Mouse (Mus musculus): Measurements from ENCODE around the gene Alkbh5. TPM values are rescaled to one million over a fixed set of nuclear protein-coding genes. Genes with fewer than 3 reads are reported as not detected.

Alkbh5 gene
- 33.1 and 37.7 TPM in 2 replicates for polyA plus RNA-seq (2015; fragmentation: Nextera tagmentation; extraction: Ambion mirVana)

DNA sequence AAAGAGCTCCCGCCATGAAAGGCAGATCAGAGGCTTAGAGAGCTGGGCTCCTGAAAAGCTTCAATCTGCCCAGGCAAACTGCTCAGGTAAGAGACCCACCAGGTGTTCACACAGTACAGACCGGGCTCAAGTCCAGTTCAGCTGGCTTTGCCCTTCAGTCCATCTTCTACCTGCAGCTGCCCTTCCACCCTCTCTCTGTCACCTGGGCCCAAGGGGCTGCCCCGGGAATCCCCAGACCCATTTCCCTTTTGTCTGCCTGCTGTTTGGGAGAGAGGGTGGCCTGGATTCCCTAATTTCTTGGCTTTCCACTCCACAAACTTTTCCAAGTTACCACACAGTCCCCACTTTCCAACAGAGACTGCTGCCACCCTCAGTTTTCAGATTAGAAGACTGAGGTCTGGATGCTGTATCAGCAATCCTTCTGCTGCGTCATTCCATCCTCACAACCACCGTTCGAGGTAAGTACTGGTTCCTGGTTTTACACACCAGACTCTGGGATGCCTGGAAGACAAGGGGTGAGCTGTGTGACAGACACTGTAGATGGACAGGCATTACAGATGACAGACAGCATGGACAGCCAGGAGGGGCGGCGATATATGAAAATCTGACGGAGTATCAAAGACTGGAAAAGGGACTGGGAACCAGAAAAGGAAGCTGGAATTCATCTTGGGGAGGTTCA lies at the start of gene Alkbh5:
TSS of gene Alkbh5 (plus strand) at position 202 of the 679 bp plus-strand sequence.
- Histone ChIP-seq H3K27me3 (no peaks in the 10 kb centered on the region), H3K4me1 (peaks cover 26% of the 10 kb centered on the region), H3K4me2 (peak within 1 kb of the TSS; percentile 89), H3K9ac (peak within 1 kb of the TSS; percentile 70), H3K36me3 (0 out of 2 replicates have a peak, but pooled peaks cover 4% of the 10 kb centered on the region), H3K27ac (peak within 1 kb of the TSS; percentile 100), H3K9me3 (no peaks in the 10 kb centered on the region), H3K4me3 (peak within 1 kb of the TSS; percentile 76)
- ATAC-seq (ENCODE audit: insufficient number of reproducible peaks, low FRiP score, low TSS enrichment, low read depth), result no peak
- WGBS, result 19% methylated on average over 9 of the region's 9 CpGs

DNA sequence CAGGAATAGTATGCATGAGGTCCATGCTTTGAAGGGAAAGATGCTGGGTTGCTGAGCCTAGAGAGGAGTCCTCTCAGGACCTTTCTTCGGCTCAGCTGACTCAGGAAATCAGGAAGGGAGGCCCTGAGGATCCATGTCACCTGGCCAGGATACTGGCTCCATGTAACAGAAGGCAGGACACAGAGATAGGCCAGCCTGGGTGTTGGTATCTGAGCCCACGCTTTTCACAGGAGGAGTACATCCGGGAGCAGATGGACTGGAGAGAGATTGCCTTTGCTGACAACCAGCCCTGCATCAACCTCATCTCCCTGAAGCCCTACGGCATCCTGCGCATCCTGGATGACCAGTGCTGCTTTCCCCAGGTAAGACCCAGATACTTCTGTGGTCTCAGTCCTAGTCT lies 43.5 kb upstream of the Alkbh5 start:
- Histone ChIP-seq H3K4me3 (no peak overlapping the region), H3K27ac (no peak overlapping the region), H3K9ac (no peak overlapping the region), H3K36me3 (no peaks in the 10 kb centered on the region), H3K27me3 (no peaks in the 10 kb centered on the region), H3K4me1 (no peaks in the 10 kb centered on the region), H3K4me2 (no peak overlapping the region), H3K9me3 (no peaks in the 10 kb centered on the region)
- WGBS, result 84% methylated on average over 5 of the region's 5 CpGs
- ATAC-seq (ENCODE audit: insufficient number of reproducible peaks, low FRiP score, low TSS enrichment, low read depth), result no peak

- no peak for ATAC-seq (ENCODE audit: insufficient number of reproducible peaks, low FRiP score, low TSS enrichment, low read depth)
- Histone ChIP-seq H3K27me3 (no peaks in the 10 kb centered on the region), H3K27ac (no peak overlapping the region), H3K9me3 (no peaks in the 10 kb centered on the region), H3K4me1 (no peaks in the 10 kb centered on the region), H3K4me3 (no peak overlapping the region), H3K4me2 (no peak overlapping the region), H3K9ac (no peak overlapping the region), H3K36me3 (no peaks in the 10 kb centered on the region)
- 52% methylated on average over 2 of the region's 2 CpGs for WGBS
Observed at GRCm38 (mm10) chr11:60495692-60496091, 40.5 kb upstream of the Alkbh5 start.

DNA sequence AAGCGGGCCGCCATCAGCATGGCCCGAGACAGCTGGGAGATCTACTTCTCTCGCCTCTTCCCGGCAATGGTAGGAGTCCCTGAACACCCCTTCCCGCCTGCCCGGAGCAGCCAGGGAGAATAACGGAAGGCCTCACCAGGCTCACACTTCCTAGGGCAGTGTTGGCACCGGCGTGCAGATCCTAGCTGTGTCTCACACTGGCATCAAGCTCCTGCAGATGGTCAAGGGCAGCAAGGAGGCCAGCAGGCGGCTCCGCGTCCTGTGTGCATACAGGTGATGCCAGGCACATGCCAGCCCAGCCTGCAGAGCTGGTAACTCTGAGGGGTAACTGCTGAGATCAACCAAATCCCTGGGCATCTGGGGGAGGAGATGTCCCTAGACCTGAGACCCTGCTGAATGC lies 28.9 kb upstream of the Alkbh5 start:
- Histone ChIP-seq H3K27me3 (peaks cover 15% of the 10 kb centered on the region), H3K27ac (no peak overlapping the region), H3K4me2 (no peak overlapping the region), H3K36me3 (no peaks in the 10 kb centered on the region), H3K9me3 (no peaks in the 10 kb centered on the region), H3K9ac (no peak overlapping the region), H3K4me3 (no peak overlapping the region), H3K4me1 (peaks cover 13% of the 10 kb centered on the region)
- WGBS, result 81% methylated on average over 13 of the region's 13 CpGs
- ATAC-seq (ENCODE audit: insufficient number of reproducible peaks, low FRiP score, low TSS enrichment, low read depth), result no peak

DNA sequence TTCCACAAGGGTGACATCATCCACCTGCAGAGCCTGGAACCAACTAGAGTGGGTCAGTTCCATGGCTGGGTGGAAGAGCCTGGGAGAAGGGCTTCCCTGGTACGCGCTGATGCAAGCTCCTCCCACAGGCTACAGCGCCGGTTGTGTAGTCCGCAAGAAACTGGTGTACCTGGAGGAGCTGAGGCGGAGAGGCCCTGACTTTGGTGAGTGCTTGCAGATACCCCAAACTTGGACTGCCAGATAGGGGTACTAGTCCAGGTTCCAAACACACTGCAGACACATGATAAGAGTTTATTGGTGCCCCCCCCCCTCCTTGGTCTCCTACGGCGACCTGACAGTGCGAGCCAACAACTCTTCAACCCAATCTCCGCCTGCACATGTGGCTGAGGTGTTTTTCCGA lies 27.2 kb upstream of the Alkbh5 start:
- 0 out of 2 replicates have a peak, but pooled peaks have one; percentile 42 for ATAC-seq (ENCODE audit: insufficient number of reproducible peaks, low FRiP score, low TSS enrichment, low read depth)
- Histone ChIP-seq H3K36me3 (no peaks in the 10 kb centered on the region), H3K9me3 (no peaks in the 10 kb centered on the region), H3K4me3 (peak overlapping the region; percentile 42), H3K4me1 (peaks cover 13% of the 10 kb centered on the region), H3K27ac (no peak overlapping the region), H3K27me3 (peaks cover 15% of the 10 kb centered on the region), H3K9ac (no peak overlapping the region), H3K4me2 (peak overlapping the region; percentile 69)
- WGBS, result 3% methylated on average over 11 of the region's 11 CpGs

- Histone ChIP-seq H3K4me2 (peak overlapping the region; percentile 69), H3K9me3 (no peaks in the 10 kb centered on the region), H3K9ac (peak overlapping the region; percentile 37; the same call in 1 of the 2 replicates), H3K27ac (no peak overlapping the region), H3K4me1 (peaks cover 13% of the 10 kb centered on the region), H3K36me3 (no peaks in the 10 kb centered on the region), H3K27me3 (peaks cover 15% of the 10 kb centered on the region), H3K4me3 (peak overlapping the region; percentile 42)
- WGBS, result under 1% methylated on average over 25 of the region's 25 CpGs
- ATAC-seq (ENCODE audit: insufficient number of reproducible peaks, low FRiP score, low TSS enrichment, low read depth), result 0 out of 2 replicates have a peak, but pooled peaks have one; percentile 3
Observed at GRCm38 (mm10) chr11:60509500-60509899, 26.7 kb upstream of the Alkbh5 start.

- ATAC-seq (ENCODE audit: insufficient number of reproducible peaks, low FRiP score, low TSS enrichment, low read depth), result no peak
- Histone ChIP-seq H3K27me3 (peaks cover 15% of the 10 kb centered on the region), H3K4me3 (no peak overlapping the region), H3K36me3 (no peaks in the 10 kb centered on the region), H3K27ac (no peak overlapping the region), H3K4me2 (no peak overlapping the region), H3K4me1 (peaks cover 13% of the 10 kb centered on the region), H3K9me3 (no peaks in the 10 kb centered on the region), H3K9ac (no peak overlapping the region)
- 76% methylated on average over 1 of the region's 1 CpGs for WGBS
Observed at GRCm38 (mm10) chr11:60511893-60512292, 24.3 kb upstream of the Alkbh5 start.

DNA sequence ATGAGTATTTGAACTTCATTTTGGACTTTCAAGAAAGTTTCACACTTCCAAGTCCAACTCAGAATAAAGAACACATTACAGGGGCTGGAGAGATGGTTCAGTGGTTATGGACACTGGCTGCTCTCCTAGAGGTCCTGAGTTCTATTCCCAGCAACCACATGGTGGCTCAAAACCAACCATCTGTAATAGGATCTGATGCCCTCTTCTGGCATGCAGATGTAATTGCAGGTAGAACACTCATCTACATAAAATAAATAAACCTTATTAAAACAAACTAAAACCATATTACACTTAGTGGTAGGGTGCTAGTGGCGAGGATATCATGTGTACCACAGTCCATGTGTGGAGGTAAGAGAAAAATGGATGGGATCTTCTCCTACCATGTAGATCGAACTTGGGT lies 23.7 kb upstream of the Alkbh5 start:
- Histone ChIP-seq H3K27me3 (peaks cover 12% of the 10 kb centered on the region), H3K36me3 (no peaks in the 10 kb centered on the region), H3K27ac (no peak overlapping the region), H3K4me1 (peaks cover 13% of the 10 kb centered on the region), H3K9ac (no peak overlapping the region), H3K4me2 (no peak overlapping the region), H3K4me3 (no peak overlapping the region), H3K9me3 (no peaks in the 10 kb centered on the region)
- 74% methylated on average over 2 of the region's 2 CpGs for WGBS
- no peak for ATAC-seq (ENCODE audit: insufficient number of reproducible peaks, low FRiP score, low TSS enrichment, low read depth)

GRCm38 (mm10) chr11:60514941-60515340 lies 21.2 kb upstream of the Alkbh5 start:
- ATAC-seq (ENCODE audit: insufficient number of reproducible peaks, low FRiP score, low TSS enrichment, low read depth), result no peak
- Histone ChIP-seq H3K4me1 (no peaks in the 10 kb centered on the region), H3K4me3 (no peak overlapping the region), H3K36me3 (no peaks in the 10 kb centered on the region), H3K27me3 (peaks cover 6% of the 10 kb centered on the region; the same call in 1 of the 2 replicates), H3K27ac (no peak overlapping the region), H3K9me3 (no peaks in the 10 kb centered on the region), H3K9ac (no peak overlapping the region), H3K4me2 (no peak overlapping the region)
- 48% methylated on average over 2 of the region's 2 CpGs for WGBS

- H3K36me3 ChIP-seq, result no peaks in the 10 kb centered on the region
Observed at GRCm38 (mm10) chr11:60518305-60518704, 17.9 kb upstream of the Alkbh5 start.

DNA sequence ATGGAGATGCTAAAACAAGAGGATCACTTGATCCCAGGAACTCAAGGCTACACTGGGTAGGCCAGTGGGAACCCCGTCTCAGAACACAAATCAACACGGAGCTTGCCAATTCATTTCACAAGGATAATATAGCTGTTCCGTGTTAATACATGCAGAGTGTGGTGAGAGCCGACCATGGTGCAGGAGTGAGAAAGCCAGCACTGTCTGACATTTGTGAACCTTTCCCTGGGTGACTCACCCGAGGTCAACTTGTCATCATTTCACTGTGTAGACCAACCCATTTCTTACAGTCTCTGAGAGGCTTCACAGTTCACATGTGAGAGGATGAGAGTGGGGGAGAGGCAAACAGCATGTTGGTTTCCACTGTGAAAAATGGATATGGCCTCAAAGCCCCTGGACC lies 14.2 kb upstream of the Alkbh5 start:
- H3K9me3 ChIP-seq, result no peaks in the 10 kb centered on the region
- no peak overlapping the region for H3K27ac ChIP-seq
- H3K36me3 ChIP-seq, result no peaks in the 10 kb centered on the region
- H3K4me1 ChIP-seq, result no peaks in the 10 kb centered on the region
- no peak overlapping the region for H3K4me3 ChIP-seq
- no peak for ATAC-seq (ENCODE audit: insufficient number of reproducible peaks, low FRiP score, low TSS enrichment, low read depth)
- no peak overlapping the region for H3K4me2 ChIP-seq
- no peak overlapping the region for H3K9ac ChIP-seq
- no peaks in the 10 kb centered on the region for H3K27me3 ChIP-seq
- WGBS, result 78% methylated on average over 5 of the region's 5 CpGs

More at GRCm38 (mm10) chr11:60518305-60518704, 17.9 kb upstream of the Alkbh5 start:
- Histone ChIP-seq H3K27ac (no peak overlapping the region), H3K9me3 (no peaks in the 10 kb centered on the region), H3K4me1 (no peaks in the 10 kb centered on the region), H3K4me3 (no peak overlapping the region), H3K9ac (no peak overlapping the region), H3K27me3 (no peaks in the 10 kb centered on the region), H3K4me2 (no peak overlapping the region)
- WGBS, result 76% methylated on average over 4 of the region's 4 CpGs
- no peak for ATAC-seq (ENCODE audit: insufficient number of reproducible peaks, low FRiP score, low TSS enrichment, low read depth)

- Histone ChIP-seq H3K9ac (no peak overlapping the region), H3K27ac (no peak overlapping the region)
Observed at GRCm38 (mm10) chr11:60522661-60523365, 13.4 kb upstream of the Alkbh5 start.

More at GRCm38 (mm10) chr11:60522661-60523365, 13.4 kb upstream of the Alkbh5 start:
- no peak for ATAC-seq (ENCODE audit: insufficient number of reproducible peaks, low FRiP score, low TSS enrichment, low read depth)
- Histone ChIP-seq H3K4me3 (no peak overlapping the region), H3K9me3 (no peaks in the 10 kb centered on the region), H3K36me3 (no peaks in the 10 kb centered on the region), H3K4me1 (no peaks in the 10 kb centered on the region), H3K4me2 (no peak overlapping the region), H3K27me3 (no peaks in the 10 kb centered on the region)
- WGBS, result 80% methylated on average over 6 of the region's 6 CpGs

Measured in limb, embryonic 15.5 days (tissue).